Mouse (Mus musculus) lung, postnatal 25 days (tissue): ENCODE measurements around the gene Hephl1.
"Not testable (repeated sequence)": the region's sequence is repeated elsewhere in the genome, so short reads cannot be mapped to it uniquely, and the experiment has no call there.

Experiments
- DNase-seq: peaks from one replicate; pipeline ENCODE4 v3.0.0; 2022; ENCODE audit warnings: low spot score

The Hephl1 gene

GRCm38 (mm10) chr9:15112008-15112407 is at the start of gene Hephl1:
Hephl1 (minus strand) TSS chr9:15112108.
- no peak for DNase-seq

GRCm38 (mm10) chr9:15149246-15149926 is 37.5 kb upstream of the Hephl1 start:
- DNase-seq: no peak

DNA sequence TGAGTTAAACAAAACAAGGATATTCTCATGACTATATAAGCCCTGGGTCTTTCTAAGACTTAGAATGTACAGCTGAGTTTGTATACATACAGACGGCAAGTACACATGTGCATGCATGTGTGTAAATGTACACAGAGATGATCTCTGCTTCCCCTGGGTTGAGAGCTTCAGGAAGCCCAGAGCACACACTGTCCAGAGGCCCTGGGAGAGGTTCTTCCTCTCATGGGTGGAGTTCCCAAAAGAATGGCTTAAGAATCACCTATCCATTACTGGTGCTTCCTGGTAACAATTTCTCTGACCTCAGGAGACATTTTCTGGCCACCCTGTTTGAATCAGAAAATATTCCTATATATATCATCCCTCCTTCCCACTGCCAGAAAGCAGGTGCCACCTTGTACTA is 28.6 kb upstream of the Hephl1 start:
- no peak for DNase-seq

- DNase-seq: no peak
These were observed 14.0 kb upstream of the Hephl1 start for GRCm38 (mm10) chr9:15125897-15126296.

GRCm38 (mm10) chr9:15122431-15122830 is 10.5 kb upstream of the Hephl1 start:
- DNase-seq: no peak

- no peak for DNase-seq
These were observed 9.0 kb upstream of the Hephl1 start for GRCm38 (mm10) chr9:15120841-15121358.

DNA sequence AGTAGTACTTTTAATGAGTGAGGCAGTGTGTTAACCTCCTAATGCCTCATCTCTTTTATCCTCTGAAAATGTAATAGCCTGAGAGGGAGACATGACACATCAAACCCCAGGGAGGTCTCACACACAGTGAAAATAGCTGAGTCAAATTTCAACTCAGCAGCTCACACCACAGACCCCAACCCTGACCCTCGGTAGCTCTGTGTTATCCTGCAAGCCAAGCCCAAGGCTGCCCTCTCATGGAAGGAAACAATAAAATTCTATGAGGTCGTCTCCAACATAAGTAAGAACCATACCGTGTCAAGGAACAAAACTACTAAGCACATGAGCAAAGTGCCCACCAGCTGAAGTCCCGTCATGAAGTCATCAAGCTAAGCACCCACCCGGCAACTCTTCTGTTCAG is 8.3 kb upstream of the Hephl1 start:
- no peak for DNase-seq

DNA sequence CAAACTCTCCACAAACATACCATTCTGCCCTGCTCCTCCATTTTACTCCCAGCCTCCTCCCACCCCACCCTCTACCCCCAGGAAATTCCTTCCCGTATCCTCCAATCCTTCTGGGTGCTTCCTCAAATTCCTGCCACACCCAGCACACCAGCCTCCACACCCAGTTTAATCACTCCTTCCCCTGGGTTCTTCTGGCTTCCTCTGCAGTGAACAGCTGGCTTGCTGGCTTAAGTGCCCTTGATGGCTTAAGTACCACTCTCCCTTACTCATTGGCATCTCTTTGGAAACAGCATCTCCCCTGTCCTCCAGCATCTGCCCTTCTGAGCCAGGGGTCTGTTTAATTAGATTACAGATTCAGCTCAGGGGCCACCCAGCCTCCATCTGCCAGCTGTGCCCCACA is 7.6 kb upstream of the Hephl1 start:
- DNase-seq: no peak

GRCm38 (mm10) chr9:15116165-15116564 is 4.3 kb upstream of the Hephl1 start:
- DNase-seq: no peak

DNA sequence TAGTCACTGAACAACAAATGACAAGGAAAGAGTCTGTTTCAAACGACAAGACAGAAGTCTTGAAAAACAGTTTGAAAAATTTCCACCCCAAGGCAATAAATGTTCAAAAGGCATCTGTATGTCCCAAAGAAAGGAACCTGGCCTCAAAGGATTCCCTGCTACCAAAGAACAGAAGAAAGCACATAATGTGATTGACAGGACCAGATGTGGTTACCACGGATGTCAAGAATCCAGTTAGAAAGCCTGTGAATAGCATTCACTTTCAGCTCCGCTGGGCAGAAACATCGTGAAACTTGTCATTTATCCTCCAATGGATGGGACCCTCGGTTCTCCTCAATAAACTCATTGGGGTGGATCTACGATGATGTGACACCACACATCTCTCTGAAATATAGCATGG is 2.2 kb upstream of the Hephl1 start:
- no peak for DNase-seq

DNA sequence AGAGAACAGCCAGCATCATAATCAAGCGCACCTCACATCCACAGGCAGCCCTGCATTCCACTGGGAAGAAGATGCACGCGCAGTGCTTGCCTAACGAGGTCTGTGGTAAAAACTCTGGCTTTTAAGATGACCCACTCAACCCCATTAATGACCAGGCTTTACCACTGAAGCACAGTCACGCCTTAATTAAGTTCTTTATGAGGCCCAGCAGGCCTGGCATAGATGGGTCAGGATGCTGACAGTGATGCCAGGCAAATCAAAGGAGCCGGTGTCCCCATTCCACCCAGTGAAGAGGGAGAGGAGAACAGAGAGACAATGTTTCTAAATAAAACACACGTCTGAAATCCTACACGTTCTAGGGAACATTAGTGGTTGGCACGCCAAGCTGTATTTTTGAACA is 3.8 kb downstream of the Hephl1 start:
- no peak for DNase-seq

DNA sequence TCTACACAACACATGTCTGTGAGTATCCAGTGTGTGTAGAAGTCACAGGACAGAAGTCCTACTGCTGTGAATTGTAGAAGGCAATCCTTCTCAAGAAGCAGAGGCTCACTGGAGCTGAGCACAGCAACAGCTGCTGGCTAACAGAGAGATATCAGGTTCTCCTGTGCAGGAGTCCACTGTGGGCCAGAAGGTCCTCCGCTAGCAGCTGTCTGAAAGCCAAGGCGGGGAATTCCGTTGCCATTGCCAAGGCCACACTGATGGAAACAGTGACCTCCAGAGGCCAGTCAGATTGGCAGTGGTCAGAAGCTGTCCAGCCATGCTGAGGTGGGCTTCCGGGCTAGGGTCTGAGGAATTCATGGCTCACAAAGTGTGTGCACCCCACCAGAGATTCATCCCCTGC is 6.8 kb downstream of the Hephl1 start:
- no peak for DNase-seq

- no peak for DNase-seq
These were observed 8.2 kb downstream of the Hephl1 start for GRCm38 (mm10) chr9:15103579-15104300.

GRCm38 (mm10) chr9:15101531-15102161 is 10.3 kb downstream of the Hephl1 start:
- DNase-seq: no peak

DNA sequence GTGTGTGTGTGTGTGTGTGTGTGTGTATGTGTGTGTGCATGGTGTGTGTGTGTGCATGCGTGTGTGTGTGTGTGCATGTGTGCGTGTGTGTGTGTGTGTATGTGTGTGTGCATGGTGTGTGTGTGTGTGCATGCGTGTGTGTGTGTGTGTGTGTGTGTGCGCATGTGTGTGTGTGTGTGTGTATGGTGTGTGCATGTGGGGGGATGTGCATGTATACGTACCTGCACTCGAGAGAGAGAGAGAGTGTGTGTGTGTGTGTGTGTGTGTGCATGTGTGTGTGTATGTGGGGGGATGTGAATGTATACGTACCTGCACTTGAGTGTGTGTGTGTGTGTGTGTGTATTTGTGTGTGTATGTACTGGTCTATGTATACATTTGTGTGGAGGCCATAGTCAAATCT is 13.5 kb downstream of the Hephl1 start:
- DNase-seq: not testable (repeated sequence)

DNA sequence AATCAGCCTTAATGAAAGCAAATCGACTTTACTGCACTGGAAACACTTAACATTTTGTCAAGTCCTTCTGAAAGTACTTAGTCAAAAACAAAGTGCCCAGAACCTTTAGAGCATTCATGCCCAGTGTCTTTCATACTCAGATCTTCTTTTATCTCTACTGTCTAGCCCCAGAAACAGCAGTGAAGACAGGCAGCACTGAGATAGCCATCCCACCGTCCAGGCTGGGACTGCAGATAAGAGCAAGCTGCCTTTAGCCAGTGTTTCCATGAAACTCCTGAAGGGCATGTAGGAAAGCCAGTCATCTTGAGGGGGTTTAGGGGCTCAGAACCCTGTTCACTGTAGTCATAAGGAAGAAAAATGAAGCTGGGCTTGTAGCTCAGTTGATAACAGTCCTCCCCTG is 14.7 kb downstream of the Hephl1 start:
- no peak for DNase-seq

DNA sequence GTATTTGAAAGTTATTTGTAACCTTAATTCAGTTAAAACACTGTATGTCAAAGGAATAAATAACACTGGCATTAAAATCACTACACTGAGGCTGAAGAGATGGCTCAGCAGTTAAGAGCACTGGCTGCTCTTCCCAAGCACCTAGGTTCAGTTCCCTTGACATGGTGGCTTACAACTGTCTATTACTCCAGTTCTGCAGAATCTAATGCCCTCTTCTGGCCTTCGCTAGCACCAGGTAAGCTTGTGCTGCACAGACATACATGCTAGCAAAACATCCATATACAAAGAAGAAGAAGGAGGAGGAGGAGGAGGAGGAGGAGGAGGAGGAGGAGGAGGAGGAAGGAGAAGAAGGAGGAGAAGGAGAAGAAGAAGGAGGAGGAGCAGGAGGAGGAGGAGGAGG is 15.7 kb downstream of the Hephl1 start:
- DNase-seq: no peak

DNA sequence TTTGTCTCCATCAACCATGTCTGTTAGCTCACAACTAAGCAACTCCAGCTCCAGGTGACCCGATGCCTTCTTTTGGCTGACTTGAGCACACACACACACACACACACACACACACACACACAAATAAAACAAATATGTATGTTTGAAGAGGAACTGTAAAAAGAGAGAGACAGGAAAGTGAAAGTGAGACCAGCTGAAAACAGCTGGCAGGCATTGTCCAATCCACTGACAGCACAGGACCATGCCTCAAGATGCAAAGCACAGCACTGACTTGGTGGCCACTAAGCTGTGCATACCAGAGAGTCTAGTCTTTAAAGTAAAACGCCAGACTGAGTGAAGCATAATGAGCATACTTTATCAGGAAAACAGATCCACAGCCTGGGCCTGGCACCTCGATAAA is 16.7 kb downstream of the Hephl1 start:
- DNase-seq: no peak

DNA sequence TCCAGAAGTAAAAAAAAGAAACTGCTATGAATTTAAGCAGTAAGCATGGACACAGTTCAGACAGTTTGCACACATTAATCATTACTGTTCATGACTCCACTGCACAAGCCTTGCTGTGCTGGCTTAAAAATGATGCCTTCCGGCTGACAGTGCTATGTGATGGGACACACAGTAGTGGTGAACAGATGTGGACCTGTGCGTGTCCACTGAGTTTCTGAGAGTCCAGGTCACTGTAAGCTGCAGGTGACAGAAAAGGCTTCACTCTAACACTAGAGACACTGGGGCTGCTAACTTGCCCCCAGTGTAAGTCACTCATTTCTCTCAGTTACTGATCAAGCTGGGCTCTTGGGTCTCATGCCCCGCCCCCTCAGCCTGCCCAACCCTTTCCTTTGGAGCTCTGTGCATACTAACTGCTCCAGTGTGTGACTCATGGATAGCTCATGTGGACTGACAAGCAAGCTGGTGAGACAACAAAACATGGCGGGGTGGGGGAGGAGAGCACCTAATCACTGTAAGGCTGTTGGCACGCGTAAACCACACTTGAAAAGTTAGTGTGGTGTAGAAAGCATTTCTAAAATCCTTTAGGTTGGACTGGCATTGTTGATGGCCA is 43.1 kb downstream of the Hephl1 start:
- DNase-seq: no peak

- DNase-seq: no peak
These were observed 43.8 kb downstream of the Hephl1 start for GRCm38 (mm10) chr9:15067995-15068685.

DNA sequence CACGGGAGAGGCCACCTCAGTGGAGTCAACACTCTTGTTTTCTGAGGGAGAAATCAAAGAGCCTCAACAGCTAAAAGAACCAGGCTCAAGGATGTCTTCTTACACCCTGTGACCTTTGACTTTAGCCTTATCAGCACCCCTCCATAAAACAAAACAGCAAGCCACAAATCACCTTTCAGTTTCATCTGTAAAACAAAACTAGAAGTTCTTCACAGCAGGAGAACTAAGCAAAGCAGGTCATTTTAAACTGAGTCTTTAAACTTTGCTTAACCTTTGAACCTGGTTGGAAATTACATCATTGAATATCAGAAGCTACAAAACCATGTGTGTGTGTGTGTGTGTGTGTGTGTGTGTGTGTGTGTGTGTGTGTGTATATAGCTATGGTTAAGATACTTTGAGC is 47.7 kb downstream of the Hephl1 start:
- DNase-seq: no peak

GRCm38 (mm10) chr9:15060847-15061246 is 51.1 kb downstream of the Hephl1 start:
- DNase-seq: no peak
